Mouse (Mus musculus) megakaryocyte-erythroid progenitor cell, adult 5 weeks (primary cell): ENCODE results near the gene Dhrs1. TPM values are rescaled to one million over a fixed set of nuclear protein-coding genes. Genes with fewer than 3 reads are reported as not detected.

Experiments
- polyA plus RNA-seq: library from polyadenylated mRNA; stranded (reverse); fragments of >175 nt; gene quantifications from 2 replicates; pipeline ENCODE4 v1.2.3, GENCODE M21; 2012

The Dhrs1 gene
- polyA plus RNA-seq, result 3.9 and 5.5 TPM in 2 replicates

GRCm38 (mm10) chr14:55745180-55745860, at the start of gene Dhrs1, which contains the start of gene Nop9:
Dhrs1 (minus strand) TSS chr14:55745690.
Nop9 (plus strand) TSS chr14:55745693.

GRCm38 (mm10) chr14:55788256-55789050, 43.0 kb upstream of the Dhrs1 start, which contains the start of gene Ripk3:
Ripk3 (minus strand) TSS chr14:55788865.

GRCm38 (mm10) chr14:55783958-55784235, 38.4 kb upstream of the Dhrs1 start, which contains the start of gene Adcy4:
Adcy4 (minus strand) TSS chr14:55784095.

GRCm38 (mm10) chr14:55765696-55766095, 20.2 kb upstream of the Dhrs1 start, which contains the start of gene Ltb4r1:
Ltb4r1 (plus strand) TSS chr14:55765962.

GRCm38 (mm10) chr14:55761163-55761562, 15.7 kb upstream of the Dhrs1 start, which contains the start of gene Ltb4r2:
Ltb4r2 (plus strand) TSS chr14:55761428.

GRCm38 (mm10) chr14:55758363-55758784, 12.9 kb upstream of the Dhrs1 start, which contains the start of gene Cideb:
Cideb (minus strand) TSS chr14:55758458.

GRCm38 (mm10) chr14:55721700-55722437, 23.6 kb downstream of the Dhrs1 start, which contains the start of gene Rabggta:
Rabggta (minus strand) TSS chr14:55722263.

GRCm38 (mm10) chr14:55713729-55714122, 31.8 kb downstream of the Dhrs1 start, which contains the start of gene Tgm1:
Tgm1 (minus strand) TSS chr14:55713926.

Other genes starting within 250 kb of the Dhrs1 start
- gene Cpne6, start 235.2 kb downstream of the Dhrs1 start, polyA plus RNA-seq, result not detected in 2 replicates
- not detected in 2 replicates for gene Nrl, start 220.7 kb downstream of the Dhrs1 start, polyA plus RNA-seq
- gene Pck2, start 205.4 kb downstream of the Dhrs1 start, polyA plus RNA-seq, result 86.4 and 95.5 TPM in 2 replicates
- gene Dcaf11, start 185.7 kb downstream of the Dhrs1 start, polyA plus RNA-seq, result 55.9 and 75.4 TPM in 2 replicates
- 0.47 and 0.96 TPM in 2 replicates for gene A730061H03Rik, start 185.3 kb downstream of the Dhrs1 start, polyA plus RNA-seq
- gene Fitm1, start 170.1 kb downstream of the Dhrs1 start, polyA plus RNA-seq, result 0.60 and 1.2 TPM in 2 replicates
- gene Psme1, start 167.6 kb downstream of the Dhrs1 start, polyA plus RNA-seq, result 244 and 281 TPM in 2 replicates
- 8.4 and 8.5 TPM in 2 replicates for gene Emc9, start 160.4 kb downstream of the Dhrs1 start, polyA plus RNA-seq
- gene Psme2, start 154.6 kb downstream of the Dhrs1 start, polyA plus RNA-seq, result 82.1 TPM in 2 replicates
- gene Rnf31, start 154.0 kb downstream of the Dhrs1 start, polyA plus RNA-seq, result 31.2 and 32.0 TPM in 2 replicates
- 88.9 and 109 TPM in 2 replicates for gene Irf9, start 142.1 kb downstream of the Dhrs1 start, polyA plus RNA-seq
- 18.2 and 29.4 TPM in 2 replicates for gene Rec8, start 127.7 kb downstream of the Dhrs1 start, polyA plus RNA-seq
- 62.9 and 90.9 TPM in 2 replicates for gene Ipo4, start 109.7 kb downstream of the Dhrs1 start, polyA plus RNA-seq
- gene Gm49378, start 107.8 kb downstream of the Dhrs1 start, polyA plus RNA-seq, result 1.4 and 1.5 TPM in 2 replicates
- gene Tm9sf1, start 101.9 kb downstream of the Dhrs1 start, polyA plus RNA-seq, result 19.0 and 19.4 TPM in 2 replicates
- 0.07 TPM in 1 of 2 replicates, not detected in the other for gene Tssk4, start 95.5 kb downstream of the Dhrs1 start, polyA plus RNA-seq
- gene Mdp1, start 85.2 kb downstream of the Dhrs1 start, polyA plus RNA-seq, result 13.6 and 17.8 TPM in 2 replicates
- gene Gmpr2, start 73.7 kb downstream of the Dhrs1 start, polyA plus RNA-seq, result 23.9 and 24.7 TPM in 2 replicates
- 102 and 110 TPM in 2 replicates for gene Nedd8, start 73.6 kb downstream of the Dhrs1 start, polyA plus RNA-seq
- gene Tinf2, start 63.9 kb downstream of the Dhrs1 start, polyA plus RNA-seq, result 31.6 and 41.8 TPM in 2 replicates
- 4.6 and 5.6 TPM in 2 replicates for gene Tgm1, start 31.8 kb downstream of the Dhrs1 start, polyA plus RNA-seq
- gene Rabggta, start 23.4 kb downstream of the Dhrs1 start, polyA plus RNA-seq, result 30.6 and 31.0 TPM in 2 replicates
- gene Nop9, start within 50 bp of the Dhrs1 start, polyA plus RNA-seq, result 30.4 and 53.0 TPM in 2 replicates
- gene Cideb, start 12.8 kb upstream of the Dhrs1 start, polyA plus RNA-seq, result 0.31 and 0.45 TPM in 2 replicates
- gene Ltb4r2, start 15.7 kb upstream of the Dhrs1 start, polyA plus RNA-seq, result 0.83 and 1.1 TPM in 2 replicates
- 33.3 and 45.8 TPM in 2 replicates for gene Ltb4r1, start 20.3 kb upstream of the Dhrs1 start, polyA plus RNA-seq
- 0.09 and 0.10 TPM in 2 replicates for gene Adcy4, start 38.4 kb upstream of the Dhrs1 start, polyA plus RNA-seq
- gene Ripk3, start 43.2 kb upstream of the Dhrs1 start, polyA plus RNA-seq, result 63.9 and 71.4 TPM in 2 replicates
- gene Nfatc4, start 77.5 kb upstream of the Dhrs1 start, polyA plus RNA-seq, result 0.15 and 0.40 TPM in 2 replicates
- gene Nynrin, start 108.3 kb upstream of the Dhrs1 start, polyA plus RNA-seq, result 4.9 and 6.6 TPM in 2 replicates
- gene Cbln3, start 138.7 kb upstream of the Dhrs1 start, polyA plus RNA-seq, result 0.09 and 0.34 TPM in 2 replicates
- 10.5 and 16.6 TPM in 2 replicates for gene Khnyn, start 139.3 kb upstream of the Dhrs1 start, polyA plus RNA-seq
- 10.6 and 15.2 TPM in 2 replicates for gene Sdr39u1, start 154.6 kb upstream of the Dhrs1 start, polyA plus RNA-seq
- 0.06 TPM in 1 of 2 replicates, not detected in the other for gene Cma1, start 199.0 kb upstream of the Dhrs1 start, polyA plus RNA-seq
- gene Cma2, start 205.3 kb upstream of the Dhrs1 start, polyA plus RNA-seq, result not detected in 2 replicates